Mouse (Mus musculus) hindbrain, embryonic 13.5 days (tissue): ENCODE results near the gene Tk2. TPM values are rescaled to one million over a fixed set of nuclear protein-coding genes. Genes with fewer than 3 reads are reported as not detected.
"Not testable (repeated sequence)": the region's sequence is repeated elsewhere in the genome, so short reads cannot be mapped to it uniquely, and the experiment has no call there.

Source experiments
- ATAC-seq: fragments of 200-750 bp; cut with Nextera tagmentation; 2 replicates; pipeline ENCODE4 v1.8.0; 2017; ENCODE audit warnings: moderate TSS enrichment; ENCODE audit not compliant: low FRiP score
- H3K27ac ChIP-seq: fragments of 300-500 bp; sonication (generic); 2 replicates; pipeline ENCODE4 v1.5.1; 2015; ENCODE audit warnings: inconsistent platforms, mild to moderate bottlenecking, moderate library complexity
- H3K27me3 ChIP-seq: fragments of 300-500 bp; sonication (generic); 2 replicates; pipeline ENCODE4 v1.6.1; 2015; ENCODE audit warnings: mild to moderate bottlenecking, inconsistent platforms
- H3K36me3 ChIP-seq: fragments of 300-500 bp; sonication (generic); 2 replicates; pipeline ENCODE4 v1.6.1; 2015; ENCODE audit warnings: mild to moderate bottlenecking, inconsistent platforms
- H3K4me1 ChIP-seq: fragments of 300-500 bp; sonication (generic); replicated peaks from 2 replicates; pipeline ENCODE4 v1.6.1; 2015; ENCODE audit warnings: inconsistent platforms
- H3K4me2 ChIP-seq: fragments of 300-500 bp; sonication (generic); 2 replicates; pipeline ENCODE4 v1.6.1; 2015; ENCODE audit warnings: inconsistent platforms, mild to moderate bottlenecking, moderate library complexity
- H3K4me3 ChIP-seq: fragments of 300-500 bp; sonication (generic); 2 replicates; pipeline ENCODE4 v1.5.1; 2015; ENCODE audit warnings: mild to moderate bottlenecking, inconsistent platforms
- H3K9ac ChIP-seq: fragments of 300-500 bp; sonication (generic); 2 replicates; pipeline ENCODE4 v1.6.1; 2015; ENCODE audit warnings: mild to moderate bottlenecking, inconsistent platforms
- H3K9me3 ChIP-seq: fragments of 300-500 bp; sonication (generic); 2 replicates; pipeline ENCODE4 v1.6.1; 2016; ENCODE audit warnings: inconsistent platforms
- WGBS: fragments of 180-500 bp; shearing (Covaris S2); methylation state at CpG from one replicate; pipeline ENCODE4 v1.1.7; 2015; 5-methylcytosine and 5-hydroxymethylcytosine counted together
- polyA plus RNA-seq: library from polyadenylated mRNA; unstranded; fragments of >200 nt; fragmentation: Nextera tagmentation; extraction: Ambion mirVana; gene quantifications from 2 replicates; pipeline ENCODE4 v1.2.1, GENCODE M21; 2015

Gene Tk2
- 45.7 TPM in 2 replicates for polyA plus RNA-seq

DNA sequence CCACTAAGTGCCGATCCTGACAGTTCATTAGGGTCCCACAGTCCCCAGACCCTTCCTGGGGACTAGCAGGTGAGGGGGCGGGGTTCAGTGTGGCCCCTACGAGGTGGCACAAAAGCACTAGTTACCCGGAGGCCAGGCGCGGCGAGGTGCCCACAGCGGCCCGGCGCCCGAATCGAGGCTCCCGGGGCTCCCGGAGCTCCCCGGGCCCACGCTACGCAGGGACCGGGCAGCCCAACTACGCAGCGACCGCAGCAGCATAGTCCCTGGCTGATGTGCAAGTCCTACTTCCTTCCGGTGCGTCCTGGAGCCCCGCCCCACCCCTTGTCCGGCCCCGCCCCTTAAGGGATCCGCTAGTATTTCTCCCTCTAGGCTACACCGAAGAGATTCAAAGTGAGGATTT lies at the start of gene Tk2:
Tk2 (minus strand) TSS at position 283 of the 400 bp plus-strand sequence.
- H3K9me3 ChIP-seq = no peaks in the 10 kb centered on the region
- peaks cover 26% of the 10 kb centered on the region for H3K4me1 ChIP-seq
- WGBS = under 1% methylated on average over 28 of the region's 28 CpGs
- no peaks in the 10 kb centered on the region for H3K27me3 ChIP-seq
- peaks cover 21% of the 10 kb centered on the region for H3K36me3 ChIP-seq
- H3K9ac ChIP-seq = peak within 1 kb of the TSS; percentile 87
- H3K27ac ChIP-seq = peak within 1 kb of the TSS; percentile 45; the same call in 1 of the 2 replicates
- H3K4me2 ChIP-seq = peak within 1 kb of the TSS; percentile 91
- ATAC-seq = peak; percentile 93
- H3K4me3 ChIP-seq = peak within 1 kb of the TSS; percentile 80

DNA sequence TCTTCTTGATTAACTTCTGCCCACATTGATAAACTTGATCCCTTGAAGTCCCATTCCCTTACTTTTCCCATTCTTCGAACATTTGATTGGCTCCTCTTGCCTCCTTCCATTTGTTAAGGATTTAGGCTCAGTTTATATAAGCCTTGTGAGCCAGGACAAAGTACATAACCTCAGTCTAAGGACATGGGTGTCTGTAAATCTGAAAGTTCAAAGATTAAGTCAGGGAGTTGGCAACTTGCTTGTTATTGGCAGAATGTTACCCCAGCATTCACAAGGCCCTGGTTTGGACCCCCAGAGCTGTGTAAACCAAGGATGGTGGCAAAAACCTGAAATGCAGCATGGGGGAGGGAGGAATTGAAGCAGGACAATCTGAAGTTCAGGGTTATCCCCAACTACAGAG lies 46.0 kb upstream of the Tk2 start:
- no peaks in the 10 kb centered on the region for H3K27me3 ChIP-seq
- ATAC-seq = no peak
- 90% methylated on average over 1 of the region's 1 CpGs for WGBS
- no peak overlapping the region for H3K4me3 ChIP-seq
- no peak overlapping the region for H3K4me2 ChIP-seq
- H3K4me1 ChIP-seq = no peaks in the 10 kb centered on the region
- H3K27ac ChIP-seq = no peak overlapping the region
- H3K36me3 ChIP-seq = no peaks in the 10 kb centered on the region
- H3K9ac ChIP-seq = no peak overlapping the region
- H3K9me3 ChIP-seq = no peaks in the 10 kb centered on the region

- H3K4me3 ChIP-seq = not testable (repeated sequence)
- 90% methylated on average over 12 of the region's 12 CpGs for WGBS
Observed at GRCm38 (mm10) chr8:104293081-104293480, 44.7 kb upstream of the Tk2 start, which contains the start of gene Cmtm2a. TSS of gene Cmtm2a (minus strand) at chr8:104293181.

DNA sequence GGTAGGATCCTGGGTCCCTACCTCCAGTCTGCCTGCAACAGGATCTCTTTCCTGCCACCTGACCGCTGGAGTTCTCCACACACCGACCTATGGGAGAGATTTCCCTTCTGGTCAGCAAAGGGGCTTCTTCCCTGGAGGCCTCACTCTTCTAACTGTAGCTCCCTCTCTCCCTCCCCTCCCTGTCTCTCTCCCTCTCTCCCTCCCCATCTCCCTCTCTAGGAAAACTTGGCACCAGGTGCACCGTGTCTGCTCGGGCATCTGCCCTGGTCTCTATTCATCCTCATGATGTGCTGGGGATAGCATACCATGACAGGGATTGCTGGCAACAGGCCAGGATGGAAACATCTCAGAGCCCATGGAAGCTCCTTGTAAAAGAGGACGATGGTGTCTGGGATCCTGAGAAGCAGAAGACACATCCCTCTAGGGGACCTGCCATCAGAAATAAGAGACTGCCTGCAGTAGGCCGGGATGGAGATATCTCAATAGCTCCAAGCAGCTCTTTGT lies 20.6 kb upstream of the Tk2 start:
- WGBS = 83% methylated on average over 6 of the region's 6 CpGs
- no peak for ATAC-seq
- H3K4me1 ChIP-seq = no peaks in the 10 kb centered on the region
- H3K27ac ChIP-seq = no peak overlapping the region
- H3K4me2 ChIP-seq = no peak overlapping the region
- peaks cover 9% of the 10 kb centered on the region for H3K36me3 ChIP-seq
- no peaks in the 10 kb centered on the region for H3K27me3 ChIP-seq
- no peak overlapping the region for H3K9ac ChIP-seq
- H3K4me3 ChIP-seq = no peak overlapping the region
- no peaks in the 10 kb centered on the region for H3K9me3 ChIP-seq

More at GRCm38 (mm10) chr8:104293081-104293480, 44.7 kb upstream of the Tk2 start, which contains the start of gene Cmtm2a:
- H3K27ac ChIP-seq, H3K4me2 ChIP-seq, H3K9ac ChIP-seq, H3K36me3 ChIP-seq, H3K4me1 ChIP-seq, ATAC-seq, H3K27me3 ChIP-seq, H3K9me3 ChIP-seq: not testable (repeated sequence)

GRCm38 (mm10) chr8:104268368-104268767 lies 20.0 kb upstream of the Tk2 start:
- H3K4me2 ChIP-seq = no peak overlapping the region
- H3K27ac ChIP-seq = no peak overlapping the region
- no peak for ATAC-seq
- peaks cover 15% of the 10 kb centered on the region for H3K36me3 ChIP-seq
- no peak overlapping the region for H3K9ac ChIP-seq
- H3K4me3 ChIP-seq = no peak overlapping the region
- H3K27me3 ChIP-seq = no peaks in the 10 kb centered on the region
- H3K4me1 ChIP-seq = no peaks in the 10 kb centered on the region
- no peaks in the 10 kb centered on the region for H3K9me3 ChIP-seq

GRCm38 (mm10) chr8:104264271-104264935 lies 16.0 kb upstream of the Tk2 start:
- H3K4me2 ChIP-seq, H3K27ac ChIP-seq, H3K4me1 ChIP-seq, H3K9ac ChIP-seq, H3K4me3 ChIP-seq, ATAC-seq, H3K9me3 ChIP-seq, H3K27me3 ChIP-seq: not testable (repeated sequence)
- WGBS = 99% methylated on average over 22 of the region's 22 CpGs
- H3K36me3 ChIP-seq = peaks cover 24% of the 10 kb centered on the region

GRCm38 (mm10) chr8:104261802-104262201 lies 13.4 kb upstream of the Tk2 start:
- not testable (repeated sequence) for H3K4me1 ChIP-seq, H3K27me3 ChIP-seq, ATAC-seq, H3K27ac ChIP-seq, H3K4me2 ChIP-seq, H3K9me3 ChIP-seq, H3K9ac ChIP-seq, H3K4me3 ChIP-seq
- 97% methylated on average over 5 of the region's 5 CpGs for WGBS
- peaks cover 45% of the 10 kb centered on the region for H3K36me3 ChIP-seq

- Histone ChIP-seq H3K27me3 (no peaks in the 10 kb centered on the region), H3K36me3 (peaks cover 8% of the 10 kb centered on the region), H3K4me3 (no peak overlapping the region), H3K9ac (no peak overlapping the region), H3K9me3 (no peaks in the 10 kb centered on the region), H3K27ac (no peak overlapping the region), H3K4me2 (no peak overlapping the region), H3K4me1 (peaks cover 10% of the 10 kb centered on the region)
- ATAC-seq = no peak
- whole genome bisulfite sequencing = 91% methylated on average over 3 of the region's 3 CpGs
Observed at GRCm38 (mm10) chr8:104253016-104253415, 4.7 kb upstream of the Tk2 start.

- no peaks in the 10 kb centered on the region for H3K36me3 ChIP-seq
- peak overlapping the region; percentile 66 for H3K4me3 ChIP-seq
- no peaks in the 10 kb centered on the region for H3K27me3 ChIP-seq
- peak overlapping the region; percentile 75 for H3K9ac ChIP-seq
- H3K4me1 ChIP-seq = peaks cover 26% of the 10 kb centered on the region
- 0% methylated on average over 7 of the region's 7 CpGs for WGBS
- peak overlapping the region; percentile 77 for H3K4me2 ChIP-seq
- peak overlapping the region; percentile 76; the same call in 1 of the 2 replicates for H3K27ac ChIP-seq
- no peak for ATAC-seq
- H3K9me3 ChIP-seq = no peaks in the 10 kb centered on the region
Observed at GRCm38 (mm10) chr8:104251461-104251860, 3.1 kb upstream of the Tk2 start.

GRCm38 (mm10) chr8:104250439-104251367 lies 2.3 kb upstream of the Tk2 start, which contains the start of gene Cklf:
TSS of gene Cklf (plus strand) at chr8:104250861.
- Histone ChIP-seq H3K27ac (peak within 1 kb of the TSS; percentile 76), H3K9me3 (no peaks in the 10 kb centered on the region), H3K27me3 (no peaks in the 10 kb centered on the region), H3K4me2 (peak within 1 kb of the TSS; percentile 77), H3K36me3 (no peaks in the 10 kb centered on the region; the same call in 1 of the 2 replicates), H3K9ac (peak within 1 kb of the TSS; percentile 75), H3K4me1 (peaks cover 26% of the 10 kb centered on the region), H3K4me3 (peak within 1 kb of the TSS; percentile 66)
- peak; percentile 83 for ATAC-seq
- WGBS = 4% methylated on average over 41 of the region's 41 CpGs

DNA sequence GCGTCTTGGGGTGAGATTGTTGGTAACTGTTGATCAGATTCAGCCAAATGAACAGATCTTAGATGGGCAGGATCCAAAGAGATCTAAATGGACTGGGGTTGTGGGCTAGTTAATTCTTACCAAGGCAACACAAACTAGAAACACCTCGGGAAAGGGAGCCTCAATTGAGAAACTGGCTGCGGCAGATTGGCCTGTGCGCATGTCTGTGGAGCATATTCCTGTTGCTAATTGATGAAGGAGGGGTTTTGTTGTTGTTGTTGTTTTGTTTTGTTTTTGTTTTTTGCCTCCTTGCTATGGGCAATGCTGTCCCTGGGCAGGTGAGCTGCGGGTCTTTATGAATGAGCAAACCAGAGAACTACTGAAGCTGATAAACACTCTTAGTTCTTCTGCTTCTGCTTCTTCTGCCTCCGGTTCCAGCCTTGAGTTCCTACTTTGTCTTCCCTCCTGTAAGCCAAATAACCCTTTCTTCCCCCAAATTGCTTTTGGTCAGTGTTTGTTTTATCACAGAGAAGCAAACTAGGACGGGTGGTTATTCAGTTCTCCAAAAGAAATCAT lies 1.2 kb upstream of the Tk2 start:
- H3K4me1 ChIP-seq = peaks cover 26% of the 10 kb centered on the region
- no peaks in the 10 kb centered on the region for H3K27me3 ChIP-seq
- H3K36me3 ChIP-seq = peaks cover 10% of the 10 kb centered on the region
- H3K9me3 ChIP-seq = no peaks in the 10 kb centered on the region
- H3K4me3 ChIP-seq = no peak overlapping the region
- no peak overlapping the region for H3K27ac ChIP-seq
- 87% methylated on average over 7 of the region's 7 CpGs for WGBS
- ATAC-seq = no peak
- H3K9ac ChIP-seq = no peak overlapping the region
- H3K4me2 ChIP-seq = no peak overlapping the region

- Histone ChIP-seq H3K4me3 (peak overlapping the region; percentile 80), H3K4me2 (peak overlapping the region; percentile 91), H3K9ac (peak overlapping the region; percentile 87), H3K36me3 (peaks cover 25% of the 10 kb centered on the region), H3K27me3 (no peaks in the 10 kb centered on the region), H3K4me1 (peaks cover 26% of the 10 kb centered on the region), H3K27ac (peak overlapping the region; percentile 45; the same call in 1 of the 2 replicates), H3K9me3 (no peaks in the 10 kb centered on the region)
- 4% methylated on average over 11 of the region's 11 CpGs for WGBS
- ATAC-seq = peak; percentile 23
Observed at GRCm38 (mm10) chr8:104247908-104248275, 466 bp downstream of the Tk2 start.
